8 mouse cellular contexts compared by ENCODE assay signal in genomic region chr10:22149073-22149690, GRCm38 (mm10). TPM values are rescaled to one million over a fixed set of nuclear protein-coding genes. Genes with fewer than 3 reads are reported as not detected.
DNase-seq lines count a peak whose midpoint lies in the region; ATAC-seq and TF ChIP-seq lines count a peak whose summit lies in the region.

TSS of gene E030030I06Rik (minus strand) at chr10:22149270.

- DNase-seq in layer of hippocampus, postnatal 10 days (ENCODE audit: low spot score in 2 of 2): peak; percentile 29 to 36
- DNase-seq in layer of hippocampus, adult 9-10 months (ENCODE audit: low spot score): no peak
- peak; percentile 31 for DNase-seq in embryo, embryonic 10 days (ENCODE audit: low spot score)
- peak; percentile 69 for DNase-seq in hindbrain, embryonic 10.5 days (ENCODE audit: low spot score)
- no peak for DNase-seq in liver, embryonic 13.5 days
- peak; percentile 45 for DNase-seq in splenic B cell, adult 2 months (ENCODE audit: low read depth, low spot score)
- no peak for DNase-seq in layer of hippocampus, adult 8-10 months (ENCODE audit: low spot score in 2 of 2)

- H3K4me3 ChIP-seq in ES-Bruce4 (ENCODE audit: low read depth, low read length): peak within 1 kb of the TSS; percentile 83
- H3K4me3 ChIP-seq in hindbrain, embryonic 10.5 days: peak within 1 kb of the TSS; percentile 75
- peak within 1 kb of the TSS; percentile 60 for H3K4me3 ChIP-seq in liver, embryonic 13.5 days (replicated peaks)

- no peaks in the 10 kb centered on the region for H3K36me3 ChIP-seq in ES-Bruce4 (ENCODE audit: control insufficient read depth, insufficient read depth, low read length, poor library complexity, severe bottlenecking)
- peaks cover 10% of the 10 kb centered on the region for H3K36me3 ChIP-seq in hindbrain, embryonic 10.5 days
- no peaks in the 10 kb centered on the region for H3K36me3 ChIP-seq in liver, embryonic 13.5 days
- H3K36me3 ChIP-seq in splenic B cell, adult 2 months (ENCODE audit: control insufficient read depth, insufficient read depth, low read length, poor library complexity, severe bottlenecking): no peaks in the 10 kb centered on the region

- no peak for TF ChIP-seq POLR2A in ES-Bruce4 (IDR thresholded peaks at IDR 0.05; ENCODE audit: insufficient read depth, low read length)

- H3K4me2 ChIP-seq in liver, embryonic 13.5 days: peak within 1 kb of the TSS; percentile 79

- under 1% methylated on average over 37 of the region's 37 CpGs for WGBS in hindbrain, embryonic 10.5 days
- WGBS in liver, embryonic 13.5 days (ENCODE audit: insufficient replicate concordance): 1% methylated on average over 37 of the region's 37 CpGs

- peaks cover 15% of the 10 kb centered on the region for H3K27me3 ChIP-seq in ES-Bruce4 (ENCODE audit: control insufficient read depth, insufficient read depth, low read length, poor library complexity, severe bottlenecking)
- H3K27me3 ChIP-seq in hindbrain, embryonic 10.5 days (ENCODE audit: insufficient read depth, poor library complexity, severe bottlenecking): peaks cover 51% of the 10 kb centered on the region
- peaks cover 58% of the 10 kb centered on the region for H3K27me3 ChIP-seq in liver, embryonic 13.5 days
- H3K27me3 ChIP-seq in splenic B cell, adult 2 months (ENCODE audit: control insufficient read depth, insufficient read depth, low read length, poor library complexity, severe bottlenecking): no peaks in the 10 kb centered on the region

- H3K27ac ChIP-seq in ES-Bruce4 (ENCODE audit: insufficient read depth, low read length): peak within 1 kb of the TSS; percentile 39; the same call in 1 of the 2 replicates
- H3K27ac ChIP-seq in hindbrain, embryonic 10.5 days: peak within 1 kb of the TSS; percentile 93
- no peak within 1 kb of the TSS for H3K27ac ChIP-seq in liver, embryonic 13.5 days

- H3K9me3 ChIP-seq in ES-Bruce4 (replicated peaks; ENCODE audit: control insufficient read depth, insufficient read depth, low read length, poor library complexity, severe bottlenecking): no peaks in the 10 kb centered on the region
- no peaks in the 10 kb centered on the region for H3K9me3 ChIP-seq in hindbrain, embryonic 10.5 days
- no peaks in the 10 kb centered on the region for H3K9me3 ChIP-seq in liver, embryonic 13.5 days (replicated peaks)

- no peaks in the 10 kb centered on the region for H3K4me1 ChIP-seq in ES-Bruce4 (ENCODE audit: control insufficient read depth, insufficient read depth, low read length)
- H3K4me1 ChIP-seq in hindbrain, embryonic 10.5 days (replicated peaks): peaks cover 32% of the 10 kb centered on the region
- H3K4me1 ChIP-seq in liver, embryonic 13.5 days (replicated peaks): peaks cover 5% of the 10 kb centered on the region; the same call in 1 of the 2 replicates

- peak; percentile 16; the same call in 1 of the 2 replicates for ATAC-seq in liver, embryonic 13.5 days (ENCODE audit: low read depth)

- peak within 1 kb of the TSS; percentile 86 for H3K9ac ChIP-seq in ES-Bruce4 (ENCODE audit: low read depth, poor library complexity, severe bottlenecking)
- H3K9ac ChIP-seq in liver, embryonic 13.5 days: peak within 1 kb of the TSS; percentile 31

- no peak for TF ChIP-seq EP300 in ES-Bruce4 (IDR thresholded peaks at IDR 0.05; ENCODE audit: insufficient read depth, low read depth, low read length)

- TF ChIP-seq CTCF in ES-Bruce4 (IDR thresholded peaks at IDR 0.05; ENCODE audit: low read depth, low read length): no peak

RNA-seq across cellular contexts. Expression of gene E030030I06Rik, which starts in this region (rescaled TPM):
- 1 to 10 TPM; 1.2 to 1.9 TPM for total RNA-seq in layer of hippocampus, postnatal 10 days (2021)
- 6.7 and 9.4 TPM in 2 replicates for polyA plus RNA-seq in ES-Bruce4 (2011; ENCODE audit: insufficient read depth, insufficient read length, low read depth, missing spikeins)
- 21.4 and 28.9 TPM in 2 replicates for polyA plus RNA-seq in hindbrain, embryonic 10.5 days (2016; fragmentation: Nextera tagmentation; extraction: Ambion mirVana)
- 3.0 and 3.2 TPM in 2 replicates for polyA plus RNA-seq in liver, embryonic 13.5 days (2015; fragmentation: Nextera tagmentation; extraction: Ambion mirVana)
- total RNA-seq in layer of hippocampus, adult 8-10 months (2022): 1 to 10 TPM in 1 of 4 experiments, under 1 TPM in 2, not detected in 1; 0.57 to 2.1 (median 0.61) TPM

Comparison
In these comparisons a context has a peak if more than half of its experiments do, and no peak if none do; other contexts are left out.
1. DNase-seq: peak in layer of hippocampus, postnatal 10 days (2 of 2), embryo, embryonic 10 days (single experiment), hindbrain, embryonic 10.5 days (single experiment) and splenic B cell, adult 2 months (single experiment); none in layer of hippocampus, adult 9-10 months (single experiment), liver, embryonic 13.5 days (single experiment) and layer of hippocampus, adult 8-10 months (0 of 2).
2. Peak in every context shown above with its lines, with median percentiles within 50 percentile points of each other: H3K4me3 ChIP-seq.